Mouse (Mus musculus) MEL (cell line): ENCODE results near the gene Rbpj.

Source experiments
- MYB ChIP-seq: IDR thresholded peaks from 2 replicates; pipeline ENCODE4 v1.6.1; 2011; ENCODE audit warnings: mild to moderate bottlenecking, low read depth, low read length, improper control_type of control experiment
- USF1 ChIP-seq: IDR thresholded peaks from 2 replicates; pipeline ENCODE4 v1.6.1; 2014; ENCODE audit warnings: low read depth, mild to moderate bottlenecking, inconsistent platforms, low read length, improper control_type of control experiment, moderate library complexity

- TF ChIP-seq USF1 (no peak), MYB (no peak)
Observed at GRCm38 (mm10) chr5:53463098-53464018, 2.6 kb upstream of the Rbpj start.
